Comparison of ENCODE assay signal across 9 mouse cellular contexts in genomic region chr19:5512091-5513004, GRCm38 (mm10). TPM values are rescaled to one million over a fixed set of nuclear protein-coding genes. Genes with fewer than 3 reads are reported as not detected.
A peak's percentile ranks its signal among the peaks of the same experiment; 100 is the strongest.
DNase-seq lines count a peak whose midpoint lies in the region; ATAC-seq and TF ChIP-seq lines count a peak whose summit lies in the region.
"Had no signal": no experiment of that assay in that cellular context is flagged by ENCODE, and none has a peak within 500 bp of the region (broad histone marks: within the 10 kb centered on the region; RNA-seq: fewer than 3 reads in every experiment).

No protein-coding gene starts in this region.

- H3K79me2 ChIP-seq in macrophage (ENCODE audit: inconsistent target): peaks cover 45% of the 10 kb centered on the region

- DNase-seq in heart, postnatal 36 days: no peak
- no peak for DNase-seq in testis, postnatal 14 days (ENCODE audit: low spot score)
- no peak for DNase-seq in cerebellum, adult 8-10 months
- DNase-seq in gastrocnemius, adult 8-10 months (ENCODE audit: low spot score in 2 of 2): no peak
- DNase-seq in kidney, postnatal 25 days: no peak

- H3K9me3 ChIP-seq in heart, embryonic 14.5 days (ENCODE audit: control insufficient read depth, low read length): no peaks in the 10 kb centered on the region
- H3K9me3 ChIP-seq: embryonic facial prominence, embryonic 13.5 days had no signal

- H3K9ac ChIP-seq in heart, embryonic 14.5 days (ENCODE audit: low read length): no peak overlapping the region
- H3K9ac ChIP-seq: embryonic facial prominence, embryonic 13.5 days had no signal

- peaks cover 14 to 16% of the 10 kb centered on the region in 2 experiments for H3K4me1 ChIP-seq in heart, embryonic 14.5 days (ENCODE audit: control insufficient read depth in 2 of 2, insufficient read depth in 2 of 2, low read length in 2 of 2)
- peaks cover 15% of the 10 kb centered on the region for H3K4me1 ChIP-seq in testis, adult 2 months (ENCODE audit: control insufficient read depth, insufficient read depth, low read length)

- peak overlapping the region; percentile 91 for H3K4me2 ChIP-seq in heart, embryonic 14.5 days (ENCODE audit: low read length)

- no peak for TF ChIP-seq CTCF in testis, adult 2 months (IDR thresholded peaks at IDR 0.05; ENCODE audit: control insufficient read depth, insufficient read depth, insufficient replicate concordance, low read depth, low read length)

- intact Hi-C loops in heart, postnatal 36 days (cut with DNase I): no loop called here

- H3K36me3 ChIP-seq in heart, embryonic 14.5 days (ENCODE audit: control insufficient read depth, insufficient read depth, low read length): no peaks in the 10 kb centered on the region
- no peaks in the 10 kb centered on the region for H3K36me3 ChIP-seq in testis, adult 2 months (ENCODE audit: control insufficient read depth, insufficient read depth, low read length)
- H3K36me3 ChIP-seq in macrophage (ENCODE audit: inconsistent target): no peaks in the 10 kb centered on the region
- H3K36me3 ChIP-seq: embryonic facial prominence, embryonic 13.5 days had no signal

- 70% methylated on average over 12 of the region's 12 CpGs for WGBS in heart, embryonic 14.5 days
- 6% methylated on average over 11 of the region's 12 CpGs for WGBS in macrophage (ENCODE audit: missing documents)

- no peaks in the 10 kb centered on the region for H3K27me3 ChIP-seq in heart, embryonic 14.5 days (ENCODE audit: control insufficient read depth, insufficient read depth, low read length)
- no peaks in the 10 kb centered on the region for H3K27me3 ChIP-seq in testis, adult 2 months (ENCODE audit: control insufficient read depth, insufficient read depth, low read length)
- H3K27me3 ChIP-seq: embryonic facial prominence, embryonic 13.5 days had no signal

- ATAC-seq in heart, embryonic 14.5 days (ENCODE audit: insufficient number of reproducible peaks, insufficient read depth, low FRiP score, low read depth): no peak

- H3K27ac ChIP-seq in heart, embryonic 14.5 days (replicated peaks in 1 of 2; ENCODE audit: control insufficient read depth in 1 of 2, insufficient read depth in 1 of 2, low read depth in 2 of 2, low read length in 2 of 2): no peak overlapping the region; a peak in 1 of 4 replicates
- H3K27ac ChIP-seq in testis, adult 2 months (ENCODE audit: control insufficient read depth, insufficient read depth, low read depth, low read length): no peak overlapping the region
- H3K27ac ChIP-seq in macrophage: peak overlapping the region; percentile 78
- H3K27ac ChIP-seq: embryonic facial prominence, embryonic 13.5 days had no signal

- H3K4me3 ChIP-seq in heart, embryonic 14.5 days (ENCODE audit: control insufficient read depth in 1 of 2, insufficient read depth in 1 of 2, low read depth in 1 of 2, low read length in 2 of 2): no peak overlapping the region
- peak overlapping the region; percentile 39; the same call in 1 of the 2 replicates for H3K4me3 ChIP-seq in testis, adult 2 months (ENCODE audit: control insufficient read depth, low read depth, low read length)
- peak overlapping the region; percentile 71 for H3K4me3 ChIP-seq in macrophage (ENCODE audit: inconsistent target)
- H3K4me3 ChIP-seq: embryonic facial prominence, embryonic 13.5 days had no signal

- no peak for TF ChIP-seq POLR2A in testis, adult 2 months (IDR thresholded peaks at IDR 0.05; ENCODE audit: control insufficient read depth, low read depth, low read length)

RNA-seq across cellular contexts. Expression of gene Snx32, which starts 2.0 kb away (rescaled TPM):
- 16.5 and 17.9 TPM in 2 replicates for polyA plus RNA-seq in heart, embryonic 14.5 days (2014; fragmentation: Nextera tagmentation; extraction: Ambion mirVana)
- 1 to 10 TPM; 5.1 TPM for total RNA-seq in heart, postnatal 36 days (2021)
- 11.0 and 12.7 TPM in 2 replicates for polyA plus RNA-seq in testis, adult 2 months (2012; rRNA removed)
- total RNA-seq in macrophage (2018; cell fraction: chromatin; rRNA removed): 100 to 1,000 TPM in 8 of 26 experiments, 10 to 100 TPM in 18; 18.5 to 166 (median 63.3) TPM
- total RNA-seq in macrophage (2018; cell fraction: cytosol; rRNA removed): 10 to 100 TPM in 10 of 26 experiments, 1 to 10 TPM in 16; 5.7 to 16.1 (median 8.7) TPM
- 10 to 100 TPM in 25 of 26 experiments, 1 to 10 TPM in 1; 7.9 to 89.9 (median 30.9) TPM for total RNA-seq in macrophage (2018; cell fraction: nucleus; rRNA removed)
- polyA plus RNA-seq in macrophage (2018): 5.5 to 23.0 TPM (median 11.7 TPM) in 3 replicates
- total RNA-seq in gastrocnemius, adult 8-10 months (2022): 1 to 10 TPM; 5.3 to 6.4 (median 5.9) TPM

RNA-seq across cellular contexts. Expression of gene 1700020D05Rik, which starts 8.8 kb away (rescaled TPM):
- 0.20 TPM in 2 replicates for polyA plus RNA-seq in heart, embryonic 14.5 days (2014; fragmentation: Nextera tagmentation; extraction: Ambion mirVana)
- under 1 TPM; 0.58 to 0.70 TPM for total RNA-seq in heart, postnatal 36 days (2021)
- polyA plus RNA-seq in testis, adult 2 months (2012; rRNA removed): 289 and 311 TPM in 2 replicates
- 100 to 1,000 TPM in 1 of 26 experiments, 10 to 100 TPM in 24, 1 to 10 TPM in 1; 9.2 to 100 (median 36.1) TPM for total RNA-seq in macrophage (2018; cell fraction: chromatin; rRNA removed)
- 1 to 10 TPM in 6 of 26 experiments, under 1 TPM in 12, not detected in 8; 0.12 to 2.5 (median 0.34) TPM for total RNA-seq in macrophage (2018; cell fraction: cytosol; rRNA removed)
- total RNA-seq in macrophage (2018; cell fraction: nucleus; rRNA removed): 10 to 100 TPM in 17 of 26 experiments, 1 to 10 TPM in 9; 2.6 to 50.5 (median 16.1) TPM
- 0.34 to 1.6 TPM (median 0.91 TPM) in 3 replicates for polyA plus RNA-seq in macrophage (2018)
- under 1 TPM in 3 of 4 experiments, not detected in 1; 0.31 to 0.67 (median 0.47) TPM for total RNA-seq in gastrocnemius, adult 8-10 months (2022)
- polyA plus RNA-seq: embryonic facial prominence, embryonic 13.5 days had no signal

RNA-seq across cellular contexts. Expression of gene Cfl1, which starts 22.1 kb away (rescaled TPM):
- polyA plus RNA-seq in heart, embryonic 14.5 days (2014; fragmentation: Nextera tagmentation; extraction: Ambion mirVana): 1,876 and 1,886 TPM in 2 replicates
- 100 to 1,000 TPM; 174 to 188 TPM for total RNA-seq in heart, postnatal 36 days (2021)
- polyA plus RNA-seq in testis, adult 2 months (2012; rRNA removed): 225 and 243 TPM in 2 replicates
- total RNA-seq in macrophage (2018; cell fraction: chromatin; rRNA removed): 100 to 1,000 TPM in 21 of 26 experiments, 10 to 100 TPM in 5; 55.6 to 218 (median 136) TPM
- total RNA-seq in macrophage (2018; cell fraction: cytosol; rRNA removed): 1,000 to 10,000 TPM in 25 of 26 experiments, 100 to 1,000 TPM in 1; 995 to 1,511 (median 1,244) TPM
- total RNA-seq in macrophage (2018; cell fraction: nucleus; rRNA removed): 100 to 1,000 TPM; 189 to 912 (median 421) TPM
- polyA plus RNA-seq in macrophage (2018): 1,230 to 2,008 TPM (median 1,377 TPM) in 3 replicates
- 10 to 100 TPM; 44.8 to 57.2 (median 51.2) TPM for total RNA-seq in gastrocnemius, adult 8-10 months (2022)

RNA-seq across cellular contexts. Expression of gene Mus81, which starts 24.1 kb away (rescaled TPM):
- polyA plus RNA-seq in heart, embryonic 14.5 days (2014; fragmentation: Nextera tagmentation; extraction: Ambion mirVana): 36.6 and 37.5 TPM in 2 replicates
- 10 to 100 TPM; 19.6 to 23.7 TPM for total RNA-seq in heart, postnatal 36 days (2021)
- 55.3 and 69.7 TPM in 2 replicates for polyA plus RNA-seq in testis, adult 2 months (2012; rRNA removed)
- 10 to 100 TPM; 17.7 to 94.8 (median 56.1) TPM for total RNA-seq in macrophage (2018; cell fraction: chromatin; rRNA removed)
- total RNA-seq in macrophage (2018; cell fraction: cytosol; rRNA removed): 10 to 100 TPM in 24 of 26 experiments, 1 to 10 TPM in 2; 8.7 to 18.6 (median 13.4) TPM
- total RNA-seq in macrophage (2018; cell fraction: nucleus; rRNA removed): 10 to 100 TPM; 13.3 to 62.8 (median 24.0) TPM
- polyA plus RNA-seq in macrophage (2018): 6.4 to 14.5 TPM (median 10.8 TPM) in 3 replicates
- 10 to 100 TPM; 18.5 to 22.8 (median 21.2) TPM for total RNA-seq in gastrocnemius, adult 8-10 months (2022)

RNA-seq across cellular contexts. Expression of gene Efemp2, which starts 38.6 kb away (rescaled TPM):
- 60.8 and 68.9 TPM in 2 replicates for polyA plus RNA-seq in heart, embryonic 14.5 days (2014; fragmentation: Nextera tagmentation; extraction: Ambion mirVana)
- 1 to 10 TPM; 9.0 to 9.8 TPM for total RNA-seq in heart, postnatal 36 days (2021)
- 17.3 and 17.6 TPM in 2 replicates for polyA plus RNA-seq in testis, adult 2 months (2012; rRNA removed)
- 10 to 100 TPM in 3 of 26 experiments, 1 to 10 TPM in 23; 1.6 to 30.1 (median 4.6) TPM for total RNA-seq in macrophage (2018; cell fraction: chromatin; rRNA removed)
- total RNA-seq in macrophage (2018; cell fraction: cytosol; rRNA removed): 1 to 10 TPM; 2.3 to 7.6 (median 4.4) TPM
- total RNA-seq in macrophage (2018; cell fraction: nucleus; rRNA removed): 10 to 100 TPM in 1 of 26 experiments, 1 to 10 TPM in 25; 2.4 to 10.3 (median 4.8) TPM
- polyA plus RNA-seq in macrophage (2018): 4.6 to 7.5 TPM (median 6.8 TPM) in 3 replicates
- total RNA-seq in gastrocnemius, adult 8-10 months (2022): 1 to 10 TPM; 3.2 to 6.1 (median 3.8) TPM

Comparison
In these comparisons a context has a peak if more than half of its experiments do, and no peak if none do; other contexts are left out.
1. H3K4me3 ChIP-seq: peak in testis, adult 2 months (single experiment) and macrophage (single experiment); none in heart, embryonic 14.5 days (0 of 2).
2. RNA of gene 1700020D05Rik, which starts 8.8 kb away (polyA plus RNA-seq): 289 to 311 TPM in testis, adult 2 months; 0.34 to 1.6 TPM in macrophage and 0.20 TPM in heart, embryonic 14.5 days; every median in the first group is over 100 times any median in the second.